Mouse (Mus musculus) forebrain, postnatal 0 days (tissue): ENCODE data around the gene AL732309.1. TPM values are rescaled to one million over a fixed set of nuclear protein-coding genes. Genes with fewer than 3 reads are reported as not detected.
A peak's percentile ranks its signal among the peaks of the same experiment; 100 is the strongest.

Source experiments
- ATAC-seq: fragments of 200-750 bp; cut with Nextera tagmentation; 2 replicates; pipeline ENCODE4 v1.8.0; 2017; ENCODE audit warnings: mild to moderate bottlenecking, moderate library complexity
- DNase-seq: peaks from one replicate; pipeline ENCODE4 v3.0.0-alpha.2; 2015
- H3K27ac ChIP-seq: fragments of 300-500 bp; sonication (generic); 2 replicates; pipeline ENCODE4 v1.5.1; 2014; ENCODE audit warnings: low read depth, mild to moderate bottlenecking, antibody characterized with exemption, low read length, moderate library complexity, mixed read lengths
- H3K27me3 ChIP-seq: fragments of 300-500 bp; sonication (generic); 2 replicates; pipeline ENCODE4 v1.6.1; 2014; ENCODE audit warnings: mild to moderate bottlenecking, low read length, mixed read lengths; ENCODE audit not compliant: insufficient read depth
- H3K36me3 ChIP-seq: fragments of 300-500 bp; sonication (generic); 2 replicates; pipeline ENCODE4 v1.6.1; 2014; ENCODE audit warnings: mild to moderate bottlenecking, moderate library complexity; ENCODE audit not compliant: insufficient read depth
- H3K4me1 ChIP-seq: fragments of 300-500 bp; sonication (generic); 2 replicates; pipeline ENCODE4 v1.6.1; 2014; ENCODE audit warnings: antibody characterized with exemption; ENCODE audit not compliant: insufficient read depth
- H3K4me2 ChIP-seq: fragments of 300-500 bp; sonication (generic); 2 replicates; pipeline ENCODE4 v1.6.1; 2014; ENCODE audit warnings: low read depth, mild to moderate bottlenecking, moderate library complexity
- H3K4me3 ChIP-seq: fragments of 300-500 bp; sonication (generic); 2 replicates; pipeline ENCODE4 v1.5.1; 2014; ENCODE audit warnings: low read depth, low read length, mixed read lengths
- H3K9ac ChIP-seq: fragments of 300-500 bp; sonication (generic); 2 replicates; pipeline ENCODE4 v1.6.1; 2014; ENCODE audit warnings: mild to moderate bottlenecking
- H3K9me3 ChIP-seq: fragments of 300-500 bp; sonication (generic); 2 replicates; pipeline ENCODE4 v1.6.1; 2016; ENCODE audit warnings: low read length
- CTCF ChIP-seq: sonication (generic); IDR thresholded peaks from 2 replicates; pipeline ENCODE4 v1.5.1; 2016; ENCODE audit warnings: antibody characterized with exemption, control low read depth, low read depth
- WGBS: fragments of 180-500 bp; shearing (Covaris S2); extraction: QIAGEN DNeasy Blood & Tissue Kit; methylation state at CpG from one replicate; pipeline ENCODE4 v1.1.7; 2014; 5-methylcytosine and 5-hydroxymethylcytosine counted together
- polyA plus RNA-seq: library from polyadenylated mRNA; unstranded; fragments of >200 nt; fragmentation: Nextera tagmentation; extraction: Ambion mirVana; gene quantifications from 2 replicates; pipeline ENCODE4 v1.2.1, GENCODE M21; 2015
- total RNA-seq: library from RNA; depleted of rRNA; stranded (reverse); fragments of >200 nt; gene quantifications from 2 replicates; pipeline ENCODE4 v1.2.3, GENCODE M21; 2014; rRNA removed

Gene AL732309.1
- total RNA-seq (10.1 and 12.8 TPM in 2 replicates), polyA plus RNA-seq (3.0 and 3.1 TPM in 2 replicates)

DNA sequence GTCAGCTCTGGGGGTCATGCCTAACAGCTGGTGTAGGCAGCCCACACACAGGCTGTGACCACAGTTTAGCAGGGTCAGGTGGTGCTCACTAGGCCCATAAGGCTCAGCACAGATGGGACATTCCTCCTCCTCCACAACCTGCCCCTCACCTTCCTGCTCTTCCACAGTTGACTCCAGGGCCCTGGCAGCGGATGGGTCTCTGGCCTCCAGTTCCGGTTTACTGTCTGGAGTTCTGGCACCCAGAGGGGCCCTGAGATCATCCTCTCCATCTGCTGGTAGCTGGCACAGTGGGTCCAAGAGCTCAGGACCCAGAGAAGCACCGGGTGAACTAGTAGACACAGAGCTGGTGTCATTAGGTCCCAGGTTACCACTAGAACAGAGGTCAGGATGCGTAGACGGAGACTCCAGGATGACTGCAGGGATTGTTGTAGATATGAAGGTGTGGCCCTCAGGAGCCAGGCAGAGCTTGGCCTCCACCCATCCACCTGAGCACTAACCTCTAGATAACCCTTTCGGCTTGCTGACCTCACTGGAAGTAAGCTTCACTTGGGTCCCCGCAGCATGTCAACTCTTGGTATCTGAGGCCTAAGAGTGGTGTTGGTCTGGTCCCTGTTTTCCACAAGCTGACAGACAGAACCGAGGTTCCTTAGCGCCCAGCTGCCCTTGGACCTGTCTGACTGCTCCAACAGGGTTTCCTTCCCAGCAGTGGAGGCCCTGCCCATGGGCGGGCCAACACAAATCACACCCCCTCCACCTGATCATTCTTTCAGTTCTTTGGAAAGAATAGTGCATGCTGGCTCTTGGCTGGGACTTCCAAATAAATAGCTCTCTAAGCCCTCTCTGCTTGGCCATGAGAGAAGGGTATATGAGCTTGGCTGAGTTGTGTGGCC is at the start of gene AL732309.1:
AL732309.1 (minus strand) TSS at position 681 of the 890 bp plus-strand sequence.
- DNase-seq = no peak
- Histone ChIP-seq H3K4me3 (no peak within 1 kb of the TSS), H3K36me3 (peaks cover 53% of the 10 kb centered on the region), H3K27ac (no peak within 1 kb of the TSS), H3K27me3 (no peaks in the 10 kb centered on the region), H3K9ac (no peak within 1 kb of the TSS), H3K4me1 (peaks cover 3% of the 10 kb centered on the region; the same call in 1 of the 2 replicates), H3K9me3 (no peaks in the 10 kb centered on the region), H3K4me2 (no peak within 1 kb of the TSS)
- ATAC-seq = no peak
- WGBS = 92% methylated on average over 10 of the region's 10 CpGs
- no peak for TF ChIP-seq CTCF

DNA sequence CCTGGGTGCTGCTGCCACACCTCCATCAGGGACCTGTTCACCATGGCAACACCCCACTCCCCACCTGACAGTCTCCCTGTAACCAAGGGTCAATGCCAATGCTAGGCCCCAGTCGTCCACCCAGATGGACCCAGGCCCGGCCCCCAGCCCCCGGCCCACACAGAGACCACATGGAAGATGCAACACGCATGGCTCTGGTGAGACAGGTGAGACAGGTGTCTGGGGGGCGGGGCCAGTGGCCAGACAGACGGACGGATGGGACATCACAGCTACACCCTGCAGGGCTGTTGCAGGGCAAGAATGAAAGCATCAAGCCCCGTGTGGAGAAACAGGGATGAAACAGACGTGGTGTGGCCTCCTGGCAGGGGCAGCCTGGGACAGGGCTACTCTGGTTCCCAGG is 47.0 kb upstream of the AL732309.1 start:
- no peak for ATAC-seq
- Histone ChIP-seq H3K4me1 (peaks cover 8% of the 10 kb centered on the region; the same call in 1 of the 2 replicates), H3K9me3 (no peaks in the 10 kb centered on the region), H3K9ac (no peak overlapping the region), H3K4me2 (no peak overlapping the region), H3K4me3 (no peak overlapping the region), H3K27ac (no peak overlapping the region), H3K27me3 (peaks cover 39% of the 10 kb centered on the region), H3K36me3 (peaks cover 41% of the 10 kb centered on the region)
- TF ChIP-seq CTCF = no peak
- no peak for DNase-seq
- WGBS = 74% methylated on average over 9 of the region's 9 CpGs

DNA sequence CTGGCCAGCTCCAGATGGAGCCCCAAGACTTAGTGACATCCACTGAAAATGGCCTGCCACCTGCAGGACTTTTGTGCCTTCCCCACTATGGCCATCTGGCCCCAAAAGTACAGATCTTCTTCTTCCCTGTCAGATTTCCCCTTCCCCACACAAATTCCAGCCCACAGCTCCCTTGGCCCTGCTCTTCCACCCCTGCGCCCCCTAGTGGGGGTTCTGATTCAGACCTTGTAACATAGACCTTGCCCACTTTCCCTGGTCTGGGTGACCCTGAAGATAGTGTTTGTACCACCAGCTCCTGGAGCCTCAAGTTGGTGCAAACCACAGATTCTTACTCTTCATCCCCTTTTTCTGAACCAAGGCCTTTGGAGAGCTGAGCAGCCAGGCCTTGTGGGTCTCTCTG is 46.2 kb upstream of the AL732309.1 start:
- H3K27me3 ChIP-seq = peaks cover 39% of the 10 kb centered on the region
- 0% methylated on average over 1 of the region's 1 CpGs for WGBS
- DNase-seq = peak; percentile 61
- H3K4me1 ChIP-seq = peaks cover 8% of the 10 kb centered on the region; the same call in 1 of the 2 replicates
- TF ChIP-seq CTCF = peak; percentile 85
- no peak overlapping the region for H3K4me3 ChIP-seq
- H3K9ac ChIP-seq = no peak overlapping the region
- no peak overlapping the region for H3K27ac ChIP-seq
- peaks cover 36% of the 10 kb centered on the region for H3K36me3 ChIP-seq
- ATAC-seq = no peak
- no peaks in the 10 kb centered on the region for H3K9me3 ChIP-seq
- peak overlapping the region; percentile 40; the same call in 1 of the 2 replicates for H3K4me2 ChIP-seq

DNA sequence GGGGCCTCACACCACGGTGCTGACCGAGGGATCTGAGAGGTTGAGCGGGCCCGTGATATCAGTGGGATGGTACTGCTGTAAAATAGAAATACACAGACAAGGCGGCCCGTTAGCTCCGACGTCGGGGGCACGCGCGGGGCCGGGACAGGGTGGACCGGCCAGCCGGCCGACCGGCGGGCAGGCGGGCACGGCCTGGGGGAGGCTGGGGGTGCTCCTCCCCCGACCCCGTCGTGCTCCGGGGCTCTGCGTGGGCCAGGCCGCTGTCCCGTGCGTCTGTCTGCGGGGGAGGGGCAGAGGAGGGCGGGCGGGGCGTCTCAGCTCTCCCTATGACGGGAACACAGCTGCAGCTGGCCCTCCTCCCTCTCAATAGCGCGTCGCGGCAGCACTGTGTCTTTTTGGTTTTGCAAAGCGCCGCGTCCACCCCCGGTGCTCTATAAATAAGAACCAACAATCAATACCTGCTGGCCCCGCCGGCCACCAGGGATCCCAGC is 45.4 kb upstream of the AL732309.1 start:
- 14% methylated on average over 34 of the region's 43 CpGs for WGBS
- Histone ChIP-seq H3K27ac (no peak overlapping the region), H3K36me3 (peaks cover 28% of the 10 kb centered on the region), H3K4me3 (peak overlapping the region; percentile 19; the same call in 1 of the 2 replicates), H3K4me2 (peak overlapping the region; percentile 40), H3K9ac (0 out of 2 replicates have a peak overlapping the region, but pooled peaks have one; percentile 22), H3K9me3 (no peaks in the 10 kb centered on the region), H3K4me1 (peaks cover 8% of the 10 kb centered on the region; the same call in 1 of the 2 replicates), H3K27me3 (peaks cover 39% of the 10 kb centered on the region)
- TF ChIP-seq CTCF = no peak
- no peak for DNase-seq
- ATAC-seq = no peak

DNA sequence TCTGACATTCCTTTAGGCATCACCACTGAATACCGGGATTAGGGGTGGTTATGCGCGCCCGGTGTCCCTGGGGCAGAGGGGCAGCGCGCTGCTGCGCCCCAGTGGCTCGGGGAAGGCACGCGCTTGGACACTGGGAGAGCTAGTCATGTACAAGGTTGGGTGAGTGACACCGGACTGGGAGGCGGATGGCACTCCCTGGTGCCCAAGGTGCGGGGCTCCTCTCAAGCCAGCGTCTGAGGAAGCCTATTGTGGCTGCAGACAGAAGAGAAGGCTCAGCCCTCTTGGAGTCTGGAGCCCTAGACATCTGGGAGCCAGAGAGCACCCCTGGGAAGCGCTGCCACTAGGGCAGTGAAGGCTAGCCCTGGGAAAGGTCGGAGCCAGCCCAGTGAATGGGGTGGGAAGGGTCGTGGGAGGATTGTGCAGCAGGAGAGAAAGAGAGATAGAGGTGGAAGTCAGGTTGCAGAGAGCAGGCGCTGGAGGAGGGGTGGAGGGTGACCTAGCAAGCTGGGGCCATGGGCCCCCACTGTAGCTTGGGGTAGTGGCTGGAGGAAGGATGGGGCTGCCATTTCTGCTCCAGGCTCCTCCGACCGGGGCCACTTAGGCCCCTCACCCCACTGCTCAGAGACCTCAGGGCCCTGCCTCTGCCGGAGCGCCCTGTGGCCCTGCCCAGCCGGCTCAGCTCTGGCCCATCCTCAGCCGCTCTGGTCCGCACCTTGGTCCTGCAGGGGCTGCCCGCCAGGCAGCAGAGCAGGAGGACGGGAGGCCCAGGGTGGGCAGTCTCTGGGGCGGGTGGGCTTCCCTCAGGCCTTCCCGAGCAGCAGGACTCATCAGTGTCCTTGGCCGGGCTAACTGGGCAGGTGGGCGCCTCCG is 44.8 kb upstream of the AL732309.1 start:
- H3K9ac ChIP-seq = peak overlapping the region; percentile 48; the same call in 1 of the 2 replicates
- peak overlapping the region; percentile 60 for H3K4me2 ChIP-seq
- no peaks in the 10 kb centered on the region for H3K9me3 ChIP-seq
- WGBS = 6% methylated on average over 32 of the region's 32 CpGs
- DNase-seq (no peak), ATAC-seq (peak; percentile 0; the same call in 1 of the 2 replicates)
- H3K27me3 ChIP-seq = peaks cover 39% of the 10 kb centered on the region
- no peak for TF ChIP-seq CTCF
- H3K27ac ChIP-seq = no peak overlapping the region
- H3K36me3 ChIP-seq = peaks cover 26% of the 10 kb centered on the region
- peaks cover 8% of the 10 kb centered on the region; the same call in 1 of the 2 replicates for H3K4me1 ChIP-seq
- 0 out of 2 replicates have a peak overlapping the region, but pooled peaks have one; percentile 28 for H3K4me3 ChIP-seq

DNA sequence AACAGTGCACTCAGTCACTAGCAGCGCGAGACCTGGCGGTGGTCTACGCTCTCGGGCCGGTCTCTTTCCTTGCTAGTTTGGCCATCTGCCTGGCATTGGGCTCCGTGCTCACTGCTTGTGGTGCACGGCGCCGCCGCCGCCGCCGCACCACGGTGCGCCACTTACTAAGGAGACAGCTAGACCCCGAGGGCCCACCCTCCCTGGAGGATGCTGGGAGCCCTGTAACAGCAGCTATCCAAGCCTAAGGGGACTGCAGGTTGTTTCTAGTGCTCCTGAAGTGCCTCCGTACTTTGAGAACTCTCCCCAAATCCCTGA is 44.1 kb upstream of the AL732309.1 start:
- Histone ChIP-seq H3K4me2 (peak overlapping the region; percentile 60), H3K27me3 (peaks cover 39% of the 10 kb centered on the region), H3K4me3 (peak overlapping the region; percentile 28), H3K9ac (peak overlapping the region; percentile 48; the same call in 1 of the 2 replicates), H3K27ac (no peak overlapping the region), H3K36me3 (peaks cover 22% of the 10 kb centered on the region), H3K4me1 (peaks cover 8% of the 10 kb centered on the region; the same call in 1 of the 2 replicates), H3K9me3 (no peaks in the 10 kb centered on the region)
- TF ChIP-seq CTCF = no peak
- WGBS = under 1% methylated on average over 18 of the region's 18 CpGs
- DNase-seq (peak; percentile 66), ATAC-seq (peak; percentile 57)
